Mouse (Mus musculus): ENCODE results near the gene Mea1. TPM values are rescaled to one million over a fixed set of nuclear protein-coding genes. Genes with fewer than 3 reads are reported as not detected.

The Mea1 gene
- 10 to 100 TPM; 44.2 to 47.1 TPM for total RNA-seq (2021)
- long read RNA-seq, experiment 1, transcript Mea1-206 (4 exons, 945 nt), result major isoform, 32 of 47 reads
- long read RNA-seq, experiment 1, partial matches to known transcripts, result 0 of 47 reads
- long read RNA-seq, experiment 1, other reads (novel, unspliced or antisense), result 10 of 47 reads
- long read RNA-seq, experiment 2, transcript Mea1-206 (4 exons, 945 nt), result major isoform, 25 of 41 reads
- long read RNA-seq, experiment 2, partial matches to known transcripts, result 0 of 41 reads
- long read RNA-seq, experiment 2, other reads (novel, unspliced or antisense), result 8 of 41 reads

GRCm38 (mm10) chr17:46678416-46678815 is at the start of gene Mea1:
Mea1 (plus strand) TSS chr17:46678793.
- intact Hi-C loops (cut with DNase I), result no loop called here
- DNase-seq, result peak; percentile 37 to 40

DNA sequence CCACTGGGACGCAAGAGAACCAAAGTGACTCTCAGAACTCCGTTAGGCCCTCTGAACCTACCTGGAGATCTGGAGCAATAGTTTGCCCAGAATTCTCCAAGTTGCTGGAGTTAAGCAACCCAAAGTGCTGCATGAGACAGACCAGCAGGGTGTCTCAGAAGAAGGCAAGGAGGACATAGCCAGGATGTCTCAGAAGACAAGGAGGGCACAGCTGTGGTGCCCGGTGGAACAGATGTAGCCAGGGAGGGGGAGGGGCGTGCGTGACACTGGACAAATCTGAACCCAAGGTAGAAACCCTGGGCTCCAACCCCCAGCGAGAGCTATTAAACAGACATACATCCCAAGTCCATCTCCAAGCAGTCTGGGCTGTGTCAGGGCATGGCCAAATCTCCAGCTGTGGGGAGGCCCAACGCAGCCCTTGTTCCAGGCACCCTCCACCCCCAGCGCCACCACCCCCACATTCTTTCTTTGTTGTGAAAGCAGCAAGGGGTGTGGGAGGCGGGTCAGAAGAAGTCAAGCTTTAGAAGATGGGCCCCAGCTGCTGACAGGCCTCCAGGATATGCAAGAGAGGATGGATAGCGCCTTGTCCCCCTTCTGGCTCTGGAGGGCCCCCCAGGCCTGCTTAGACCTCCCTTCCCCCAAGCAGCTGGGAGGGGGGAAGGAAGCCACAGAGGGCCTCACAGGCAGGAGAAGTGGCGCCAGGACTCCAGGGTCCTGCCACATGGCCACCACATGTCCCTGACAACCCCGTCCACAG is 48.7 kb upstream of the Mea1 start:
- intact Hi-C loops (cut with DNase I), result no loop called here
- DNase-seq, result peak; percentile 66 to 70

GRCm38 (mm10) chr17:46636831-46637523 is 41.6 kb upstream of the Mea1 start:
- intact Hi-C loops (cut with DNase I), result loop anchor here (2.0 to 5.0 kb wide), 2 partner anchors 35 to 112 kb away; no protein-coding TSS in a partner anchor
- DNase-seq, result peak; percentile 65 to 84

DNA sequence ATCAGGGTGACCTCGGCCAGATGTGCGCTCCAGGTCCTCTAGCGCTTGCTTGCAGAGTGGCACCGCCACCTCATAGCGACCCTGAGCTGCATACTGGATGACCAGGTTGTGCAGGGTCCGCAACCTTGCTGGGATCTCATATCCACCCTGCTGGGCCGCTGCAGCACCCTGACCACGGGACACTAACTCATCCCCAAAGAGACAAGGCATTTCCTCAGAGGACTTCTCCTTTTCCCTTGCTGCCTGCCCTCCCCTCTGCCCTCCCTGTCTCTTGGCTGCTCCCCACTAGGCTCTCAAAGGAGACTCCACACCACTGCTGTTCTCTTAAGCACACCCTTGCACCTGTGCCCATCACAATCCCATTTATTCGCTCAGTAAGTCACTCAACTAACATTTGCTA is 38.7 kb upstream of the Mea1 start:
- intact Hi-C loops (cut with DNase I), result loop anchor here (5.0 kb wide), 1 partner anchor 38 kb away; no protein-coding TSS in a partner anchor
- no peak for DNase-seq

DNA sequence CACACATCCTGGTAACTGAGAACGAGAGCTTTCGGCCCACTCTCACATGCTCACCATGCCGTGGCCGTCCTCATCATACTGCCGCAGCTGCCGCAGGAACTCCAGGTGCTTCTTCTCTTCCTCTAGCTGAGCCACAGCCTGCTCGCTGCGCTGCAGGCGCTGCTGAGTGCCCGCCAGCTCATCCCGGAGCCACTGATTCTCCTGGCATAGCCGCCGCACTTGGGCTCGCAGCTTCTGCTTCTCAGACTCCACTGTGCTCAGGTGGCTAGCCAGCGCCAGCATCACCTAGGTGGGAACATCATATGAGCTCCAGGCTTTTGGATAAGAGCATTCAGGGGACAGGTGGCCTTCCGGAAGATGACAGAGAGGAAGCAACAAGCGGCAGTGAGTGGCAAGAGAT is 36.5 kb upstream of the Mea1 start:
- DNase-seq, result no peak
- intact Hi-C loops (cut with DNase I), result no loop called here

- intact Hi-C loops (cut with DNase I), result no loop called here
- DNase-seq, result no peak
These were observed 34.3 kb upstream of the Mea1 start for GRCm38 (mm10) chr17:46644152-46644805.

DNA sequence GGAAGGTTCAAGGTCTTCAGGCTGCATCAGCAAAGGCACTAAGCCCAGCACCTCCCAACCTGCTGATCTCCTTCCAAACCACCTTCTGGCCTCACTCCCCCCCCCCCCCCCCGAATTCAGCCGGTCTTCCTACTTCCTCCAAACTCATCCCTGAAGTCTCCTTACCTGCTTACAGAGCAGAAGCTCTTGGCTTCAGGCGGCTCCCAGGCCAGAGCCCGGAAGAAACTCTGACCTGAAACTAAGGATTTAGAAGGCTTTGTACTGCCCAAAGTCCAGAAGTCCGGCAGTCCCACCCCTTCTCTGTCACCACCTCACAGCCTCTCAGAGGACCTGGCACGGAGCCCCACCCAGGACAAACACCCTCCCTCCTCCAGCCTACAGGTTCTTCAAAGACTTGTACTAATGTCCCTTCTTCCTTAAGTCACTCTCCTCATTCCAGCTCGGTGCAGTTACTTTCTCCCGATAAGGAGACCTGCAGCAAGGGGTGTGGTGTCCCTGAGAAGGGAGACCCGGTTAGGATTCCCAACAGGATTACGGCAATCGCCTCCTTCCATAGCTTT is 33.6 kb upstream of the Mea1 start:
- intact Hi-C loops (cut with DNase I), result no loop called here
- peak; percentile 69 to 71 for DNase-seq

DNA sequence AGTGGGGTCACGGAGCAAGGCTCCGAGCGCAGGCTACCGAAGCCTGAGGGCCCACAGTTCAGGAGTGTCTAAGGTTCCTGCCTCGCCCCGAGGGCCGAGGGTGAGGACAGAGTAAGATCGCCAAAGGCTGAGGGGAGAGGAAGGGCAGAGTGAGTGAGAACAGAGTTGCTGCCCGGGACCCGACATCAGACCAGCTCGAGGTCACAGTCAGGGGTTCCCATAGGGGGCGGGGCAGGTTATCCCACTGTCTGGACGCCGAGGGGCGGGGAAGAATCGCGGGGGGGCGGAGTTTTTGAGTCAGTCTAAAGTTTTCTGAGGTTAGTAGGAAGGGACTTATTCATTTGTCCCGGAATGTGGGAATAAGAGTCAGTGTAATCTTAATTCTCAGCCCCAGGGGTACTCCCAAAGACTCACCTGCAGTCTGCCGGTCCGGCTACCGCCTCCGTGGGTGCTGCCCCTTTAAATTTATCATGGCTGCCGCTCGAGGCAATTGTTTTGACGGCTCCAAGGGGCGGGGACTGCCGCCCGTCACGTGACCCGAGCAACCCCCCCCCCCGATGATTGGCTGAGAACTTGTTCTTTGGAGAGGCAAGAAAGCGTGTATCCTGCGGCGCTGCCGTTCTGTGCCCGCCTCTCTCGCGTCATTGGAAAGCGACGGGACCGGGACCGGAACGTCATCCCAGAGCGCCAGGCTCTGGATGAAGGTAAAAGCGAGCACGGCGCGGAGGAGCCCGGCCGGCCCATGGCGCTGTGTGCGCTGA is 32.9 kb upstream of the Mea1 start, which contains the start of the genes Klc4 and Mrpl2:
TSS of gene Klc4 (minus strand) at position 462 of the 761 bp plus-strand sequence.
TSS of gene Mrpl2 (plus strand) at position 669 of the 761 bp plus-strand sequence.
- intact Hi-C loops (cut with DNase I), result no loop called here
- peak; percentile 97 to 100 for DNase-seq

DNA sequence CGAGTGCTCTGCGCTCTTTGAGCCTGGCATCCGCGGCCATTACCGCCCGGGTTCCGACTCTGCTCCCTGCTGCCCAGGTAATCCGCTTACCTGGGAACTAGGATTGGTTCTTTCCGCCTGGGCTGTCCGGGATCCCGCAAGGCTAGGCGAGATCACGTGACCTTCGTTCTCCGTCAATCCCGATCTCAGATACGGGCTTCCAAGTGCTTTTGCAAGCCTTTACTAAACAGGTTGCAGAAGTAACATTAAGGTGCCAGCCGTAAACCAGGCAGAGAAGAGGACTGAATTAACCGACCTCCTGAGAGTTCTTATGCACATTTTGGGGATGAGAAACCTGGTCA is 32.3 kb upstream of the Mea1 start:
- intact Hi-C loops (cut with DNase I), result no loop called here
- no peak for DNase-seq

- intact Hi-C loops (cut with DNase I), result no loop called here
- DNase-seq, result no peak
These were observed 31.3 kb upstream of the Mea1 start for GRCm38 (mm10) chr17:46647279-46647678.

DNA sequence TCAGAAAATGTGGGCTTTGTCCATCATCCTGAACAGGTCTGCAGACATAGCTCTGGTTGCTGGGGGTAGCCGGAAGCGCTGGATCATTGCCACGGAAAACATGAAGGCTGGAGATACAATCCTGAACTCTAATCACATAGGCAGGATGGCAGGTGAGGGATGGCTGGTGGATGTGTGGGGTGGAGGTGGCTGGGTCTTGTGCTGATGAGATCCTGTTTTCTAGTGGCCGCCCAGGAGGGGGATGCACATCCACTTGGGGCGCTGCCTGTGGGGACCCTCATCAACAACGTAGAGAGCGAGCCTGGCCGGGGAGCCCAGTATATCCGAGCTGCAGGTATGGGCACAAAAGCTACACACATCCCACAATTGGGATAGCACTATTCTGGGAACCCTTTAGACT is 30.2 kb upstream of the Mea1 start:
- intact Hi-C loops (cut with DNase I), result loop anchor here (2.0 kb wide), 1 partner anchor 32 kb away; the partner anchor contains the start of gene Klhdc3

GRCm38 (mm10) chr17:46649811-46650210 is 28.8 kb upstream of the Mea1 start:
- intact Hi-C loops (cut with DNase I), result loop anchor here (2.0 to 5.0 kb wide), 2 partner anchors 31 to 62 kb away; partner anchors contain the start of genes Klhdc3 and Pex6
- peak in 1 of 2 experiments; percentile 37 for DNase-seq

More for the DNA sequence above, 30.2 kb upstream of the Mea1 start:
- no peak for DNase-seq

DNA sequence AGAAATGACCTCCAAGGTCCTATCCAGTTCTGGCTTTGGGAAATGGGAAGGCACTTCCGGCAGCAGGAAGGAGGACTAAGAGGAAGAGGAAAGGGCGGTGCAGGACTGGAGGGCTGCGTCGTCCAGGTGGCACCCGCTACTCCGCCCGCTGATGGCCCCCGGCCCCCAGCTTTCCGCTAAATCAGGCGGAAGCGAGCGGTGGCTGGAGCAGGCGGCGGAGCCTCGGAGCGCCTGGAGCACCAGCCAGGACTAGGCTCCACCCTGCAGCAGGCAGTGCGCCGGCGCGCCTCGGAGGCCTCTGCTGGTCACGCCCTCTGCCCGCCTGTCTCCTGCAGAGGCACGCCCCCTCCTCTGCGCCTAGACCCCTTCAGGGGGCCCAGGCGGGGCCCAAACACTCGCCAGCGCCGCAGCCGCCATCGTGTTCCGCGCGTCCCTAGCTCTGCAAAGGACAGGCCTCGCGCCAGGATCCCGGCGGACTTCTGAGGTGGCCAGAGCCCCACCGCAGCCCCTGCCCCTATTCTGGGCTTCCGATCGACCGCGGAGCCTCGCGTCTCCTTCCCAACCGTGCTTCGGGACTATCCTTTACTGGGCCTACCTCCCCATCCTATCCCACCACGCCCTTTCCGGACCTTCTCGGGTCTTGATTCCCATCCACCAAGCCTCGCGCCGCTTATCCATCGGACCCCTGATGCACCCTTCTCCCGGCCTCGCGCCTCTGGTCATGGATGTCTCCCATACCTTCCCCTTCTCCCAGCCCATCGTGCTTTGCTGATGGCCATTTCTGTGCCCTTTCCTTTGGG is 28.2 kb upstream of the Mea1 start, which contains the start of gene Cul7:
TSS of gene Cul7 (plus strand) at position 106 of the 800 bp plus-strand sequence.
- DNase-seq, result peak; percentile 93 to 94
- intact Hi-C loops (cut with DNase I), result loop anchor here (5.0 kb wide), 1 partner anchor 62 kb away; the partner anchor contains the start of gene Pex6

DNA sequence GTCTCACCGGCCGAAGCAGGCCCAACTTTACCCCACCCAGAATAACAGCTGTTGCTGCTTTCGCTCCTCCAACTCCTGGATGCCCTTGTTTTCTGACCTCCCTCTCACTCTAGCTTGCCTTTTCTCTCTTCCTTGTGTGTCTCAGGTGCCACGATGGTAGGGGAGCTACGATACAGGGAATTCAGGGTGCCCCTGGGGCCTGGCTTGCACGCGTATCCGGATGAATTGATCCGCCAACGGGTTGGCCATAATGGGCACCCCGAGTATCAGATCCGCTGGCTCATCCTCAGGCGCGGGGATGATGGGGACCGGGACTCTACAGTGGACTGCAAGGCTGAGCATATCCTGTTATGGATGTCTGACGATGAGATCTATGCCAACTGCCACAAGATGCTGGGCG is 27.3 kb upstream of the Mea1 start:
- intact Hi-C loops (cut with DNase I), result loop anchor here (5.0 kb wide), 1 partner anchor 61 kb away; the partner anchor contains the start of gene Pex6
- no peak for DNase-seq

GRCm38 (mm10) chr17:46651755-46652547 is 26.6 kb upstream of the Mea1 start:
- no peak for DNase-seq
- intact Hi-C loops (cut with DNase I), result loop anchor here (5.0 kb wide), 1 partner anchor 60 kb away; the partner anchor contains the start of gene Pex6

GRCm38 (mm10) chr17:46656054-46656453 is 22.5 kb upstream of the Mea1 start:
- intact Hi-C loops (cut with DNase I), result no loop called here

DNA sequence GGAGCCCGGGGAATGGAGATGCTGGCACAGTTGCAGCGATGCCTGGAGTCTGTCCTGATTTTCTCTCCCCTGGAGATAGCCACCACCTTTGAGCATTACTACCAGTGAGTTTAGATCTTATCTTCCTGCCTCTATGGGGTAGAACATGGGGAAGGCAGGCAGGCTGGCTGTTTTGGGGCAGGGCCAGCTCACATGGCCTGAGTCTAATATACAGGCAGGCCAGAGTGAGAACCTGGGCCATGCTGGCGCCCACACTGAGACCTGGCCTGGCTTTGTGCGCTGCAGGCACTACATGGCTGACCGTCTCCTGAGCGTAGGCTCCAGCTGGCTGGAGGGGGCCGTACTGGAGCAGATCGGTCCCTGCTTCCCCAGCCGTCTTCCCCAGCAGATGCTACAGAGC is 17.2 kb upstream of the Mea1 start:
- no peak for DNase-seq
- intact Hi-C loops (cut with DNase I), result no loop called here

More at GRCm38 (mm10) chr17:46656054-46656453, 22.5 kb upstream of the Mea1 start:
- DNase-seq, result no peak

All from heart, postnatal 14 days (tissue).